Mouse (Mus musculus): Measurements from ENCODE around the gene H2al1h. TPM values are rescaled to one million over a fixed set of nuclear protein-coding genes. Genes with fewer than 3 reads are reported as not detected.
"Not testable (repeated sequence)": the region's sequence is repeated elsewhere in the genome, so short reads cannot be mapped to it uniquely, and the experiment has no call there.

The H2al1h gene
- polyA plus RNA-seq (2012; rRNA removed), result not detected in 2 replicates

- H3K4me3 ChIP-seq (ENCODE audit: insufficient read depth, low read length); H3K27ac ChIP-seq (ENCODE audit: insufficient read depth, low read length); H3K4me1 ChIP-seq (ENCODE audit: control insufficient read depth, insufficient read depth, low read length): not testable (repeated sequence)
Observed at GRCm38 (mm10) chrX:11321192-11321591, at the start of gene H2al1h. Gene H2al1h, plus strand, starts transcription at chrX:11321492.

GRCm38 (mm10) chrX:11273190-11273589, 48.1 kb upstream of the H2al1h start:
- H3K27ac ChIP-seq (ENCODE audit: insufficient read depth, low read length), result no peak overlapping the region
- TF ChIP-seq CTCF (IDR thresholded peaks at IDR 0.05; ENCODE audit: extremely low read depth, insufficient read depth, low read length) (no peak), POLR2A (IDR thresholded peaks at IDR 0.05; ENCODE audit: extremely low read depth, insufficient read depth, low read length) (no peak)
- H3K4me1 ChIP-seq (ENCODE audit: control insufficient read depth, insufficient read depth, low read length), result peaks cover 1% of the 10 kb centered on the region; the same call in 1 of the 2 replicates

GRCm38 (mm10) chrX:11277083-11277482, 44.2 kb upstream of the H2al1h start:
- peaks cover 1% of the 10 kb centered on the region; the same call in 1 of the 2 replicates for H3K4me1 ChIP-seq (ENCODE audit: control insufficient read depth, insufficient read depth, low read length)
- H3K4me3 ChIP-seq (ENCODE audit: insufficient read depth, low read length), result no peak overlapping the region
- TF ChIP-seq POLR2A (IDR thresholded peaks at IDR 0.05; ENCODE audit: extremely low read depth, insufficient read depth, low read length), result no peak
- no peak for TF ChIP-seq CTCF (IDR thresholded peaks at IDR 0.05; ENCODE audit: extremely low read depth, insufficient read depth, low read length)
- no peak overlapping the region for H3K27ac ChIP-seq (ENCODE audit: insufficient read depth, low read length)

More at GRCm38 (mm10) chrX:11273190-11273589, 48.1 kb upstream of the H2al1h start:
- no peak overlapping the region for H3K4me3 ChIP-seq (ENCODE audit: insufficient read depth, low read length)

GRCm38 (mm10) chrX:11280741-11281140, 40.6 kb upstream of the H2al1h start:
- TF ChIP-seq POLR2A (IDR thresholded peaks at IDR 0.05; ENCODE audit: extremely low read depth, insufficient read depth, low read length) (no peak), CTCF (IDR thresholded peaks at IDR 0.05; ENCODE audit: extremely low read depth, insufficient read depth, low read length) (no peak)
- Histone ChIP-seq H3K4me3 (ENCODE audit: insufficient read depth, low read length) (no peak overlapping the region), H3K27ac (ENCODE audit: insufficient read depth, low read length) (no peak overlapping the region), H3K4me1 (ENCODE audit: control insufficient read depth, insufficient read depth, low read length) (peaks cover 1% of the 10 kb centered on the region; the same call in 1 of the 2 replicates)

- H3K27ac ChIP-seq (ENCODE audit: insufficient read depth, low read length), result no peak overlapping the region
- TF ChIP-seq POLR2A (IDR thresholded peaks at IDR 0.05; ENCODE audit: extremely low read depth, insufficient read depth, low read length), result no peak
- no peak for TF ChIP-seq CTCF (IDR thresholded peaks at IDR 0.05; ENCODE audit: extremely low read depth, insufficient read depth, low read length)
- H3K4me1 ChIP-seq (ENCODE audit: control insufficient read depth, insufficient read depth, low read length), result no peaks in the 10 kb centered on the region
- no peak overlapping the region for H3K4me3 ChIP-seq (ENCODE audit: insufficient read depth, low read length)
Observed at GRCm38 (mm10) chrX:11288306-11288882, 32.9 kb upstream of the H2al1h start.

GRCm38 (mm10) chrX:11289244-11289643, 32.0 kb upstream of the H2al1h start:
- H3K4me3 ChIP-seq (ENCODE audit: insufficient read depth, low read length), result no peak overlapping the region
- no peak for TF ChIP-seq CTCF (IDR thresholded peaks at IDR 0.05; ENCODE audit: extremely low read depth, insufficient read depth, low read length)
- TF ChIP-seq POLR2A (IDR thresholded peaks at IDR 0.05; ENCODE audit: extremely low read depth, insufficient read depth, low read length), result no peak
- H3K27ac ChIP-seq (ENCODE audit: insufficient read depth, low read length), result no peak overlapping the region
- H3K4me1 ChIP-seq (ENCODE audit: control insufficient read depth, insufficient read depth, low read length), result no peaks in the 10 kb centered on the region

GRCm38 (mm10) chrX:11298957-11299356, 22.3 kb upstream of the H2al1h start, which contains the start of gene H2al1a:
Gene H2al1a, plus strand, starts transcription at chrX:11299257.
- not testable (repeated sequence) for H3K4me3 ChIP-seq (ENCODE audit: insufficient read depth, low read length); H3K4me1 ChIP-seq (ENCODE audit: control insufficient read depth, insufficient read depth, low read length); H3K27ac ChIP-seq (ENCODE audit: insufficient read depth, low read length)

- H3K27ac ChIP-seq (ENCODE audit: insufficient read depth, low read length); H3K4me1 ChIP-seq (ENCODE audit: control insufficient read depth, insufficient read depth, low read length); H3K4me3 ChIP-seq (ENCODE audit: insufficient read depth, low read length): not testable (repeated sequence)
Observed at GRCm38 (mm10) chrX:11302132-11302531, 19.2 kb upstream of the H2al1h start, which contains the start of gene H2al1b. Gene H2al1b, plus strand, starts transcription at chrX:11302432.

GRCm38 (mm10) chrX:11305355-11305754, 15.9 kb upstream of the H2al1h start, which contains the start of gene H2al1c:
Gene H2al1c, plus strand, starts transcription at chrX:11305655.
- not testable (repeated sequence) for H3K4me3 ChIP-seq (ENCODE audit: insufficient read depth, low read length); H3K27ac ChIP-seq (ENCODE audit: insufficient read depth, low read length); H3K4me1 ChIP-seq (ENCODE audit: control insufficient read depth, insufficient read depth, low read length)

- H3K4me3 ChIP-seq (ENCODE audit: insufficient read depth, low read length); H3K4me1 ChIP-seq (ENCODE audit: control insufficient read depth, insufficient read depth, low read length); H3K27ac ChIP-seq (ENCODE audit: insufficient read depth, low read length): not testable (repeated sequence)
Observed at GRCm38 (mm10) chrX:11308524-11308923, 12.8 kb upstream of the H2al1h start, which contains the start of gene H2al1d. Gene H2al1d, plus strand, starts transcription at chrX:11308824.

GRCm38 (mm10) chrX:11311634-11312033, 9.7 kb upstream of the H2al1h start, which contains the start of gene H2al1e:
Gene H2al1e, plus strand, starts transcription at chrX:11311934.
- not testable (repeated sequence) for H3K4me1 ChIP-seq (ENCODE audit: control insufficient read depth, insufficient read depth, low read length); H3K27ac ChIP-seq (ENCODE audit: insufficient read depth, low read length); H3K4me3 ChIP-seq (ENCODE audit: insufficient read depth, low read length)

GRCm38 (mm10) chrX:11314858-11315257, 6.4 kb upstream of the H2al1h start, which contains the start of gene H2al1f:
Gene H2al1f, plus strand, starts transcription at chrX:11315158.
- not testable (repeated sequence) for H3K4me3 ChIP-seq (ENCODE audit: insufficient read depth, low read length); H3K27ac ChIP-seq (ENCODE audit: insufficient read depth, low read length); H3K4me1 ChIP-seq (ENCODE audit: control insufficient read depth, insufficient read depth, low read length)

GRCm38 (mm10) chrX:11317956-11318355, 3.3 kb upstream of the H2al1h start, which contains the start of gene H2al1g:
Gene H2al1g, plus strand, starts transcription at chrX:11318256.
- H3K4me3 ChIP-seq (ENCODE audit: insufficient read depth, low read length); H3K4me1 ChIP-seq (ENCODE audit: control insufficient read depth, insufficient read depth, low read length); H3K27ac ChIP-seq (ENCODE audit: insufficient read depth, low read length): not testable (repeated sequence)

GRCm38 (mm10) chrX:11324359-11324758, 3.1 kb downstream of the H2al1h start, which contains the start of gene H2al1i:
Gene H2al1i, plus strand, starts transcription at chrX:11324659.
- H3K27ac ChIP-seq (ENCODE audit: insufficient read depth, low read length); H3K4me3 ChIP-seq (ENCODE audit: insufficient read depth, low read length); H3K4me1 ChIP-seq (ENCODE audit: control insufficient read depth, insufficient read depth, low read length): not testable (repeated sequence)

- not testable (repeated sequence) for H3K4me1 ChIP-seq (ENCODE audit: control insufficient read depth, insufficient read depth, low read length); H3K27ac ChIP-seq (ENCODE audit: insufficient read depth, low read length); H3K4me3 ChIP-seq (ENCODE audit: insufficient read depth, low read length)
Observed at GRCm38 (mm10) chrX:11327522-11327921, 6.2 kb downstream of the H2al1h start, which contains the start of gene H2al1j. Gene H2al1j, plus strand, starts transcription at chrX:11327822.

Measured in cortical plate, adult 2 months (tissue).